Mouse (Mus musculus) left cerebral cortex, adult 18-20 months (tissue): ENCODE data around the gene Gm6710. TPM values are rescaled to one million over a fixed set of nuclear protein-coding genes. Genes with fewer than 3 reads are reported as not detected.
"Not testable (repeated sequence)": the region's sequence is repeated elsewhere in the genome, so short reads cannot be mapped to it uniquely, and the experiment has no call there.

Experiments
- DNase-seq, 2 experiments: peaks; one replicate each; pipeline ENCODE4 v3.0.0; 2021 to 2022; ENCODE audit warnings: low spot score in 2 of 2, mixed read lengths in 1 of 2
- long read RNA-seq, 2 experiments: library from polyadenylated mRNA; stranded (forward); transcript quantifications; one replicate each; pipeline ENCODE4 v2.0.0; 2021
- total RNA-seq, 2 experiments: library from RNA; stranded (reverse); gene quantifications; 2 replicates each; pipeline ENCODE4 v1.2.3; 2021

The Gm6710 gene
- total RNA-seq, result 10 to 100 TPM; 51.8 to 58.8 TPM
- long read RNA-seq, experiment 1, transcript Gm6710-201 (4 exons, 1,445 nt), result major isoform, 33 of 48 reads
- long read RNA-seq, experiment 1, partial matches to known transcripts, result 4 of 48 reads
- long read RNA-seq, experiment 1, other reads (novel, unspliced or antisense), result 10 of 48 reads
- long read RNA-seq, experiment 2, transcript Gm6710-201 (4 exons, 1,445 nt), result major isoform, 26 of 33 reads
- long read RNA-seq, experiment 2, partial matches to known transcripts, result 1 of 33 reads
- long read RNA-seq, experiment 2, other reads (novel, unspliced or antisense), result 6 of 33 reads

- DNase-seq, result not testable (repeated sequence)
Measured at GRCm38 (mm10) chr2:175869024-175869423, at the start of gene Gm6710. Gene Gm6710 (plus strand): TSS chr2:175869219.

Other genes with a start within 250 kb of the Gm6710 start
- not detected for gene Gm11007, start 225.2 kb upstream of the Gm6710 start, total RNA-seq
- 1 to 10 TPM in 1 of 2 experiments, not detected in 1; 3.6 TPM for gene Zfp969, start 165.6 kb upstream of the Gm6710 start, total RNA-seq
- not detected for gene Gm2007, start 127.7 kb upstream of the Gm6710 start, total RNA-seq
- 10 to 100 TPM in 1 of 2 experiments, not detected in 1; 16.9 TPM for gene Gm14288, start 68.1 kb upstream of the Gm6710 start, total RNA-seq
- 1 to 10 TPM; 6.0 to 6.1 TPM for gene Zfp966, start 61.9 kb downstream of the Gm6710 start, total RNA-seq
- 10 to 100 TPM; 49.6 to 55.7 TPM for gene Gm2026, start 96.1 kb downstream of the Gm6710 start, total RNA-seq